Mouse (Mus musculus): ENCODE measurements around the gene Gm20547.

Gene Gm20547

DNA sequence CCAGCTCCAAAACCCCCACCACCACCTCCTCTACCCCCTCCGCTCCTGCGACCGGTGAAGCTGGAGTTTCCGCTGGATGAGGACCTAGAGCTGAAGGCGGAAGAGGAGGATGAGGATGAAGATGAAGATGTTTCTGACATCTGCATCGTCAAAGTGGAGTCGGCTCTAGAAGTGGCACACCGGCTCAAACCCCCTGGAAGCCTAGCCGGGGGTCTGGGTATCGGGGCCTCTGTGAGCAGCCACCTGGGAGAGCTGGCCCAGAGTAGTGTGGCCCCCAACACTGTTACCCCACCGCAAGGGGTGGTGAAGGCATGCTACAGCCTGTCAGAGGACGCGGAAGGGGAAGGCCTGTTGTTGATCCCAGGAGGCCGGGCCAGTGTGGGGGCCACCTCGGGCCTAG lies 13.9 kb upstream of the Gm20547 start:
- no peak for DNase-seq

DNA sequence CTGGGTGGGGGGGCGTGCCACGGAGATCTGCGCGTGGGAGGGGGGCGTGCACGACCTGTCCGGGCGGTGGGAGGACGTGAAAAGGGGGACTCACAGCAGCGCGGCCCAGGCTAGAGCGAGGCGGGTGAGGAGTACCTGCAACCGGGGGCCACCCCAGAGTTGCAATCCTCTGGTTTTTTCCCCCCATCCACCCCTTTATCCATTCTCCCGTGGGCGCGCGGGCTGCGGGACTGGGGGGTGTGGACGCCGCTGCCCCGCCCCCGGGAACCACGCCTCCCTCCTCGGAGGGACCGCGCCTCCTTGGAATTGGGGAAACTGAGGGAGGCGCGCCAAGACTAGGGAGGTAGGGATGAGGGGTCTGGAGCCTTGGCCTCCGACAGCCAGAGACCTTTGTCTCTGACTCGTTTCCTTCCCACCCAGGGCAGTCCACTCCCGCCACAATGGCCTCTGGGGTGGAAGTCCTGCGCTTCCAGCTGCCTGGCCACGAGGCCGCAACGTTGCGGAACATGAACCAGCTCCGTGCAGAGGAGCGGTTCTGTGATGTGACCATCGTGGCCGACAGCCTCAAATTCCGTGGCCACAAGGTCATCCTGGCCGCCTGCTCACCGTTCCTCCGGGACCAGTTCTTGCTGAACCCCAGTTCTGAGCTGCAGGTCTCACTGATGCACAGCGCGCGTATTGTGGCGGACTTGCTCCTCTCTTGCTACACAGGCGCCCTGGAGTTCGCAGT lies 13.1 kb upstream of the Gm20547 start:
- peak; percentile 76 for DNase-seq

DNA sequence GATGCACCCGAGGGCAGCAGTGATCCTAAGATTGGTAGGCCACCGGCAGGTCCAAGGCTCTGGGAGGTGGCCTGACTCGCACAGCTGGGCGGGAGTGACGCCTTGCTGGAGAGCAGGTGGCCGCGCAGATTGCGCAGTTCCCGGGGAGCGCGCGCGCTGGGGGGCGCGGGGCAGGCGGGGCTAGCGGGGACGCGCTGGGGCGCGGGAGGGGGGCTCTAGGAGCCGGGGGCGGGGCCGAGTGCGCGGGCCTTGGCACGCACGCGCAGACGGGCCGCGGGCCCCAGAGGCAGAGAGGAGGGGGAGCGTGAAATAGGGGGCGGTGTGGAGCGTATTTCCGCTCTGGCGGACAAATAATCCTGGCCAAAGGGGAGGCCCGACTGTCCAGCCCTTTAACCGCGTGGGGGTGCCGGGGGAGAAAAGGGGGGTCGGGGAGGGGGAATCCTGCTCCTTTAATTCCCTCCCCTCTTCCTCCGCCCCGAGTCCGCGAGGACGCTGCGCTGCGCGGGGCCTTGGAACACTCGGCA lies 12.3 kb upstream of the Gm20547 start:
- DNase-seq: peak; percentile 93

DNA sequence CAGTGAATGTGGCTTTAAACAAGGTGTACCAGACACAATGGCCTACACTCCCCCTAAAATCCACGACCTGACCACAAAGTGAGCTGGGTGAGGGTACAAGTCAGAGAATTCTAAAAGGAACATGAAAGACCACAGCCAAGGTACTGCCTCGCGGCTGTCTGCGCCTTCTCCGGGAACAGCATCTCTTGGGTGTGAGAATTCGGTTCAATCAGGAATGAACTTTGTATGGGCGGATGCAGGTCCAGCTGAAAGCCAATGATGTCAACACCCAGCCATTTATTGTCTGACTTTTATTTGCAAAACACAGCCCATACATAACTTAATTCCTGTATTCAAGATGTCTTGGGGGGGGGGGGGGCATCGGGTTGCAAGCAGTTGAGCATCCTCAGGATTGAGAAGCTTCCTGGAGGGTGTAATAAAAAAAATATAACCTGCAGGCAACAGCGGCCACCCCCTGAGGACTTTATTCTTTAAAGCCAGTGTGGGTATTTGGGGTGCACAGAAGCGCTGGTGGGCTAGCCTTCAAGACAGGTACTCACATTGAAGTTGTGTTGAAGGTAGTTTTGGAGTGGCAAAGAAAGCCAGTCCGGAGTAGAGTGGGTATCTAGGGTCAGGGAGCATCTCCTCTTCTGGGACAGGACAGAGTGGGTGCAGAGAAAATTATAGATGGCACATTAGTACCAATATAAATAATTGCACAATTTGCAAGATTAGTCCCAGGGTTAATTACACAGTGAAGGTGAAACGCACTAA lies 11.4 kb upstream of the Gm20547 start:
- DNase-seq: peak; percentile 62

DNA sequence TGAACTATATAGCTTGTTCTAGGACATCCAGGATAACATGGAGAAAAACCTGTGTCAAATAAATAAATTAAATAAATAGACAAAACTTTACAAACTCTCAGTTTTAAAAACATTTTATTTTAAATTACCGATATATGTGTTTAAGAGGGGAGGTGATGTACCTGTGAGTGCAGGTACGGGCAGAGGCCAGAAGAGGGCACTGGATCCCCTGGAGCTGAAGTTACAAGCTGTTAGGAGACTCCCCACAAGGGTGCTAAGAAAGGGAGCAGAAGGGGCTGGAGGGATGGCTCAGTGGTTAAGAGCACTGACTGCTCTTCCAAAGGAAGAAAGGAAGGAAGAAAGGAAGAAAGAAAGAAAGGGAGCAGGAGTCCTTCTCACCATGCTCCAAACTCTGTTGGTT lies 9.5 kb upstream of the Gm20547 start:
- DNase-seq: no peak

DNA sequence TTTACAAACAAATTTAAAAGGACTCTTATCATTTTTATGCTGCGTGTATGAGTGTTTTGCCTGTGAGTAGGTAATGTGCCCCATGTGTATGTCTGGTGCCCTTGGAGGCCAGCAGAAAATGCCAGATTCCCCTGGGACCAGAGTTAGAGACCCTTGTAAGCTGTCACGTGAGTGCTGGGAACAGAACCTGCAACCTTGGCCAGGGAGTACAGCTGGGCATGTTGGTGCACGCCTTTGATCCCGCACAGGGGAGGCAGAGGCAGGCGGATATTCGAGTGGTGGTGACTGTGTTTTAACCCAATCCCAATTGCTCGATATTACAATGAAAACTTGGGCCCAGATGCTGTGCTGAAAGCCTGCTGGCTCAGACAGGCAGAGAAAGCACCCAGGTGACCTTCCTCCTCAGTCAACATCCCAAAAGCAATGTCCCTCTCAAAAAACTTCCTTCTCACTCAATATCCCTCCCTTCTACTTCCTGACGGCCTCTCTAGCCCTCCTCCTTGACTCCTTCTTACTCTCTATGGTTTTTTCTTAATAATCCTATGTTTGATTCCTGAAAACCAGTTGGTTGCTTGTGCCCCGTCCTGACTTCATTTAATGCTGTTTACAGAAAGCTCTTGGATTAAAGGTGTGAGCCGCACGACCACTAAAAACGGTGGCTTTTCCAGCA lies 8.4 kb upstream of the Gm20547 start:
- DNase-seq: no peak

DNA sequence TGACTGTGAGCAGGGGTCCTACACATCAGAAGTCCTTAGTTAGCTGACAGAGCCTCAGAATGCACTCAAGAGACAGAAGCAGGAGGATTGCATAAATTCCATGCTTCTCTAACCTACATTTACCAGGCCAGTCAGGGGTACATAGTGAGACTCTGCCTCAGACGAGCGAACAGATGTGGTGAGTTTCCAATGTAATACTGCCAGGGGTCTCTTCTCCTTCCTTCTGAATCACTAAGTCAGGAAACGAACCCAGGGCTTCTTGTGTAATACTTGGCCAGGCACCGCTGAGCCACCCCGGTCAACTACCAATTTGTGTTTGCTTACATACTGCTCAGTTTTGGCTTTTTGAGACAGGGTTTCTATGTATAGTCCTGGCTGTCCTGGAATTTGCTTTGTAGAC lies 6.1 kb upstream of the Gm20547 start:
- no peak for DNase-seq

DNA sequence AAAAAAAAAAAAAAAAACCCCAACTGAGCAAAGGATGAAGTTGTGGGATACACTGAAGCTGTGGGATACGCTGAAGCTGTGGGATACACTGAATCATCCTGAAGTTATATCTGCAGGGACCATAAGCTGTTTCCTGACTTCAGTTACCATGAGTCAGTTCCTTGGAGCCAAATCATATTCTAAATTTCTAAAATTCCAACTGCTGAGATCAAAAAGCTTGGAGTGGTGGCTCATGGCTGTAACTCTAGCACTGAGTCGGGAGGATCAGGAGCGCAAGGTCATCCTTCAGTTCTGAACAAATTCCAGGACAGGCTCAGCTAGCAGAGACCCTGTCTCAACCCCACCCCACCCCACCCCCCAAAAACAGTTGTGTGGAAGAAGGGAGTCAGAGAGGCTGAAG lies 3.8 kb upstream of the Gm20547 start:
- DNase-seq: no peak

DNA sequence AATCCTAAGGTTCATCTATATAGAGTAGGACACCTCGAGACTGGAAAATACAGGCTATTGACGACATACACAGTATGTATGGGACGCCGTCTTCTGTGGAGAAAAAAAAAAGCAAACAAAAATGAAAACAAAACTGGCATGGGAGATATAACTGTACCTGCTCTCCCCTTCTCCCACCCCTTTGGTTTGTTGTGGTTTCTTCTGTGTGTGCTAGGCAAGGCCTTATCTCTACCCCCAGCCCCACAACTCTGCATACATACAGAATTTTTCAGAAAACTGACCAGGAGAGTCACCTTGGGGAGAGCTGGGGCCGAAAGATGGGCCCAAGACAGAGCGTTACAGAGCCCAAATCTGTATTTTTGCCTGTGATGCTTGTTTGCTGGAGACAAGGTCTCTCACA lies 2.9 kb upstream of the Gm20547 start:
- DNase-seq: no peak

DNA sequence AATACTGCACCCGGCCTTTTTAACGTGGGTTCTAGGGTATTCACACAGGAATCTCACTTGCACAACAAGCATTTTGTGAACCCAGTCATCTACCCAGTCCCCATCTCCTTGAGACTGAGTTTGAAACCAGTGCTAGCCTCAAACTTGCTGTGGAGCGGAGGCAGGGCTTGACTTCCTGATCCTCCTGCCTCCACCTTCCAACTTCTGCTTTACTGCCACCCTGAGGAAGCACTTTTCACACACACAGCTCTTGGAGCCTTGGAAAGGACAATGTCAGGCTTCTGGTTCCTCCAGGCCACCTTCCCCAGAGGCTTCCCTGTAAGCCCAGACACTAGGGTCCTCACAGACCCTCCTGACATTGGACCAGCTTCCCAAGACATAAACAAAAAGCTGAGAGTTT lies 1.5 kb upstream of the Gm20547 start:
- DNase-seq: no peak

DNA sequence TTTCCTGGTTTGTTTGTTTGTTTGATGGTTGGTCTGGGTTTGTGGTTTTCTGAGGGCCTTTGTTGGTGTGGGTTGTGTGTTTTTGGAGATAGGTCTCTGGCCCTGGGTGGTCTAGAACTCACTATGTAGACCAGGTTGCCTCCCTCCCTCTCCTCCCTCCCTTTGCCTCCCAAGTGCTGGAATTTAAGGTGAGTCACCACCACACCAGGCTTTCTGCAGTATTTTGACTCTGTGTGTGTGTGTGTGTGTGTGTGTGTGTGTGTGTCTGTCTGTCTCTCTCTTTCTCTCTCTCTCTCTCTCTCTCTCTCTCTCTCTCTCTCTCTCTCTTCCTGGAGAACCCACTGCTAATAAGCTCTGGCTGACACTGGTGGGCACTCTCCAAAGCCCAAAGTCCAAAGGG lies 676 bp downstream of the Gm20547 start:
- DNase-seq: no peak

DNA sequence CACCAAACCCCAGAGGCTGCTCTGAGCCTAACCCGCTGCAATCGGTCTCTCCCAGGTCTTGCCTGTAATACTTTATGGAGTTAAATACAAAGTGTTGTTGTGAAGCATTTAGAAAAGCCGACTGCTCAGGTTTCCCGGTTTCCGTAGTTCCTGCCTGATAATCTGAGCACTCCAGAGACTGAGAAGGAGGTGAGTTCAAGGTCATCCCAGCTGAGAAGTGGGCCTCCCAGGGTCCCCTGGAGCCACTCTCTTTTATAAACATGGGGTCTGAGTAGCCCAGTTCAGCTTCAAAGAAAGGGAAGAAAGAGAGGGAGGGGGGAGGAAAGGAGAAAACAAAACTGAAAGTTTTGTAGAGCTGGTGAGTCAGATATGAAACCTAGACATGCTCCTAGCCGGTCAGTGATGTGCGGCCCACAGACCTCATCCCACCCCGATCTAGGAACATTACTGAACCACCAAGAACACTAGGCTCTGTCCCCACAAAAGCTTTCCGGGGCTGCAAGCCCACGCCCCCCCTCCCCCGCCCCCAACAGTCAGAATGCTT lies 2.4 kb downstream of the Gm20547 start, which contains the start of gene Zbtb12:
Zbtb12 (plus strand) TSS at position 148 of the 544 bp plus-strand sequence.
- DNase-seq: no peak

DNA sequence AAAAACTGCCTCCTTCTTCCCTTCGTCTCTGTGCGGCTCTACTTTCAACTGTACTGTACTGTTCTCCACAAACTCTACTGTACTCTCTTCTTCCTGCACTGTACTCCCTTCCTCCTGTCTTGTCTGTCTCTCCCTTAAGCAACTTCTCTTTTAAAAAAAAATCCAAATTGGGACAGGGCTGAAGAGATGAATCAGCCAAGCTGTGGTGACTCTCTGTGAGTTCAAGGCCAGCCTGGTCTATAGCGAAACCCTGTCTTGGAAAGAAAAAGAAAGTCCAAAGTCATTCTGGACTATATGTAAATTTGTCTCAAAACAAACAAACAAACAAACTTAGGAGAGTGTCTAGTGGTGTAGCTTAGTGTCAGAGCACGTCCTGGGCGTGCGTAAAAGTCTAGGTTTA lies 7.5 kb downstream of the Gm20547 start:
- DNase-seq: no peak

DNA sequence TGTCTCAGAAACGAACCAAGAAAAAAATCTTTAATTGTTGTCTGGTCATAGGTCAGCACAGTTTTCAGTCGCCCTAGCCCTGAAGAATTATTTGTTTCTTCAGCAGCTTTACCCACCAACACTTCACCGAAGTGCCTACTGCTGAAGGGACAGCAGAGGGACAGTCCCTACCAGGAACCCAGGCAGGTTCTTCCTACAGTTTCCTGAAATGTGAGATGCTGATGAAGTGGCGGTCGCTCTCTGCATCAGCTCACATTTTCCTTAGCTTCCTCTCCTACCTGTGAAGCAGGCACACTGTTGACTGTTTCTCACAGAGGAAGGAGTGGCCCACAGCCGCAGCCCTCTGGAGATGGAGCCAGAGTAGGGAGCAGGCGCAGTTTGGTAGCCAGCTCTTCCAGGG lies 15.9 kb downstream of the Gm20547 start:
- no peak for DNase-seq

DNA sequence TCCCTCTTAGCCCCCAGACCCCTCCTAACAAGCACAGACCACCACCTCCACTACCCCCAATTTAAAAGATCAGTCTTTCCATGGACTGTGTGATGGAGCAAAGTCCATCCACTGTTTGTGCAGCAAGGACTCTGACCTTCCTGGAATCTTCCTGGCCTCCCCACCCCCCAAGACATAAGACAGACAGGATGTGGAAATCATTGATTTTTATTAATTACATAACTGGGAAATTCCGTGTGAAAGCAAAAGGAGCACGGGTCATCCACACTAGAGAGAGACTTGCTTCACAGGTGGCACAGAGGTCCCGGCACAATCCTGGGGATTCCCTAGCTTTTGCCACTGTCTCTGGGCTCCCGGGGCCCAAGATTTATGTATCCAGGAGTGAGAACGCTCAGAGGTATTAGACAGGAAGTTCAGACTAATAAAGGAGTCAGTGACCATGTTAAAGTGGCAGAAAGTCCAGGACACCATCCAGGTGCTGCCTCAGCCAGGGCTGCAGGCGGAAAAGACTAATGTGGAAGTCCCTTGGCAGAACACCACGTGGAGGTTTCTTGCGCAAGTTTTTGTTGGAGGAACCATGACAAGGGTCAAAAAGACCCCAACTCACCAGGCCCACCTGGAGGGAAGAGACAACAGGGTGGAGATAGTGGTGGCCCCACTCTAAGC lies 19.3 kb downstream of the Gm20547 start, which contains the start of gene Cfb:
Cfb (minus strand) TSS at position 103 of the 666 bp plus-strand sequence.
- no peak for DNase-seq

DNA sequence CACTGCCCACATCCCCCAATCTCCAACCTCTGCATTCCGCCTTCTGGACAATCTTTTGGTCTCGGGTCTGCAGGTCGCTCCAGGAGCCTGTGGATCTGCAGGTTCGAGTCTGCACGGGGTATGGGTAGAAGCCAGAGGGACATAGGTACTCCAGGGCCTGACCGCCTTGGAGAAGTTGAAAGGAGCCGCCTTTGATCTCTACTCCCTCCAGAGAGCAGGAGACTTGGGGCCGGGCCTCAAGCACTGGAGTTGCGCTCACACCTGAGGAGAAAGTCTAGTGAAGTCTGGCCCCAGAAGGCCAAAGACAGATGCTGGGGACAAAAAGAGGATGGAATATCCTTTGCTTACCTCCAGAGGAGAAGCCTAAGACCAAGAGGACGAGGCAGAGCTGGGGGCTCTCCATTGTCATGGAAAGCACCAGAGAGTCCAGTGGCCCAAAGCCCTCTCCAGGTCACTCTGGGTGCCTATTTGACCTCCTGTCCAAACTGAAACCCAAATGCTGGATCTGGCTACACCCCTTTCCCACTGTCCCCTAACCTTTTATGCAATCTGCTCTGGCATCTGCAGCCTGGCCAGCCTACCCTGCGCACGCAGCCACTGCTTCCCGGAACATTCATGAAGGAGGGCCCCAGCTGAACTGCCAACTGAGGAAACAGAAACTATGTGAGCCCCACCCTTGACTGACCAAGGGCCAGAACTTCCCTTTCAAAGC lies 20.0 kb downstream of the Gm20547 start:
- DNase-seq: no peak

DNA sequence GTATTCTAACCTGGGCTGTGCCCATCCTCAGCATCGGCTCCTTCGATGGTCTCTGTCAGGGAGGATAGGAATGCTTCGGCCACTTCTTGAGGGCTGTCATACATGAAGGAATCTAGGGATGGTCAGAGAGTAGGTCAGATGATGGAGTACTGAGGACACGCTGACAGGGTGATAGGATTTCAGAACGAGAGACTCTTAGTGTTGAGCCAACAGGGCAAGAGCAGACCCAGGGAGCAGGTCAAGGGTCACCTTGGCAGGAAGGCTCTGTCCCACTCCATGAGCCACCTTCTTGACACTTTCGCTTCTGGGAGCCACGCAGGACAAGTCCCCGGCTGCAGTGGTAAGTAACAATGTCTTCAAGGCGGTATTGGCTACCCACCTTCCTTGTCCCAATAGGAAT lies 21.3 kb downstream of the Gm20547 start:
- DNase-seq: no peak

DNA sequence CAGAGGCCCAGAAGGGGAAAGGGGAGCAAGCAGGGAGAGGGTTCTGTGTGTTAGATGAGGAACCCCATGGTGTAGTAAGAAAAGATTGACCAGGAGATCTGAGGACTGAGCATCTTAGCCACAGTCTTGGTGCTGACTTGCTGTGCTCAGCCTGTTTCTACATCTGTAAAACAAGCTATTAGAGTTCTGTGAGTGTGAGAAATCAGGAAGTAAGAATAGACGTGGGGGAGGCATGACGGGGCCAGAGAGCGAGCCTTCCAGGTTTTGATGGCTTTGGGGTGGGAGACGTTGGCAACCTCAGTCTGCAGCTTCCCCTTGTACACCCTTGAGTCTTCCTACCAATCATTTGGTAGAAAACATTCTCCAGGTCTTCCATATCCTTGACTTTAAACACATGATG lies 23.2 kb downstream of the Gm20547 start:
- DNase-seq: no peak

DNA sequence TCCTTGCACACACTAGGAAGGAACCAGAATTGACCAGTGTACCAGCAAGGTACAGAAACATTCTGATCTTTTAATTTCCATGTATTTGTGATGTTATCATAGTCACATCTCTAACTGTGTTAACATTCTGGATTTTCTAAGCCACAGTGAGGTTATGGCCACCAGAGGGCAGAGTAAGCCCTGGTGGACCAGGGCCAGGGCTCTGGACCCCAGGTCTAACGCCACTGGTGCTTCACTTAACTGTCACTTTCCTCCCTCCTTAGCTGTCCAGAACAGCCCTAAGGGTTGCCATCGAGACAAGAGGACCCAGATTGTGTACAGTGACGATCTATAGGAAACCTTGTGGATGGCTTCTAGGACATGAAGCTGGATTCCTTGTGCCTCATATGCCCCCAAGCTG lies 26.0 kb downstream of the Gm20547 start:
- DNase-seq: no peak

DNA sequence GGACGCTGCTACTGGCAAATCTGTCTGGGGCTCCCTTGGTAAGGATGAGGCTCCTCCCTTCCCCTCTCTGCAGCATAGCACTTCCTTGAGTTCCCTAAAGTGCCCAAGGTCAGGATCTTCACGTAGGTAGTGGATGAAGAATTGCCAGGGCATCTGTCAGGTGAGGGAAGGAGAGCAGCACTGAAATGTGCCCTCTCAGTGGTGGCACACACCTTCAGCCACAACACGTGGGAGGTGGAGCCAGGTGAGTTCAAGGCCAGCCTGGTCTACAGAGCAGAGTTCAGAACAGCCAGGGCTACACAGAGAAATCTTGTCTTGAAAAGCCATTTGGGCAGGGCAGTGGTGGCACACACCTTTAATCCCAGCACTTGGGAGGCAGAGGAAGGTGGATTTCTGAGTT lies 27.1 kb downstream of the Gm20547 start:
- no peak for DNase-seq

DNA sequence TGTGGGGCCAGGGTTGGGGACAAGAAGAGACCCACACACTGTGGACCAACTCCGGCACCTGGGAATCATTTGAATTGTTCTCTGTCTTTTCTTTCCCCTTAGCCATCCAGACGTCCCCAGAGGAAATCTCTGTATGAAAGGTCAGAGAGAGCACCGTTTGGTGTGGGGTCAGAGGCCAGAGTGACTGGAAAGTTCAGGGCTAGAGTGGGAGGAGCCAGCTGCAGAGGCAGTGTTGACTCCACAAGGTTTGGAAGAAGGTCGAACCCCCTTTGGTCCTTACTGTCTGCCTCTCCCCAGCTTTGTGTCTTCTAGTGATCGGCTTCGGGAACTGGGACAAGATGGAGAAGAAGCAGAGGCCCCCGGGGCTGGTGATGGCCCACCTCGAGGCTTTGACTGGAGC lies 28.3 kb downstream of the Gm20547 start:
- DNase-seq: no peak

DNA sequence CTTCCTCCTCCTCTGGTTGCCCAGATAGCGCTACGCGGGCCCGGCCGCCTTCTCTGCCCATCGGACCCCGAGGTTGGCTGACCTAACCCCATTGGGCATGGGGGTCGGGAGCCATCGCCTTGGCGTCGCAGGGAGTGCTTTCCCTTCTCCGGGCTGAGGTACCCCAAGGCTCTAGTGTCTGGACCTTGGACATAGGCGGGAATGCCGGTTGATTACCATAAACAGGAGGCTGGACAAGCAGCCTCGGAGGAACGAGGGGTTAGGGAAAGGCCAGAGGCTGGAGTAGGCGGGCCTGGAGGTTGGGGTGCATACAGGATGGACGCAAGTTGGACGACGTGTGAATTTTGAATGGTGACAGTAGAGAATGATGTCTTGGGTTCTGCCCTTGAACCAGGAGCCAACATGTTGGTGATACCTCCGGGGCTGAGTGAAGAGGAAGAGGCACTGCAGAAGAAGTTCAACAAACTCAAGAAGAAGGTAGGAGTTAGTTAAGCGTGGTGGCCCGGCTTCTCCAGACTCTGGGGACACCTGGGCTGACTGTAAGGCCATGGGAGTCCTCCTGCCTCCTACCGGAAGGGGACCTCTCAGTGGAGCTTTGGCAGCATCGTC lies 31.2 kb downstream of the Gm20547 start:
- no peak for DNase-seq

Data from cerebellum, adult 9-10 months (tissue).